Mouse (Mus musculus): ENCODE data around the gene Rnf223.

DNA sequence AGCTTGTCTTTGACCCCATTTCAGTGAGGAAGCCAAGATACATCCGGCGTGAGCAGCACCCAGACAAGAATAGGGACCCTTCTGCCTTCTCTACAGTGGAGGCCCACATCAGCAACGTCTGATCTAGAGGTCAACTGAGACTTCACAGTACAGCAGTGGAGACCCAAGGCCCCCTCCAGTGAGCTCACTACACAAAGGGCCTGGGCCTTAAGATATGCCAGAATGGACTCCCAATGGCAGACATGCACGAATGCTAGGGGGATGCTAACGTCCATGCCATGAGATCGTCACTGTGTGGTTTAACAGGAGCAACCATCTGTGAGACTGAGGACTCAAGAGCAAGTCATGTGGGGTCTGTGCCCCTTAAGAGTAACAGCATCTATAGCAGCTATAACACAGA lies 4.9 kb upstream of the Rnf223 start:
- TF ChIP-seq CTCF (IDR thresholded peaks at IDR 0.05; ENCODE audit: low read depth) (no peak), EP300 (optimal IDR thresholded peaks at IDR 0.05) (no peak)
